Comparison of ENCODE assay signal across 8 mouse cellular contexts in the genomic region with DNA sequence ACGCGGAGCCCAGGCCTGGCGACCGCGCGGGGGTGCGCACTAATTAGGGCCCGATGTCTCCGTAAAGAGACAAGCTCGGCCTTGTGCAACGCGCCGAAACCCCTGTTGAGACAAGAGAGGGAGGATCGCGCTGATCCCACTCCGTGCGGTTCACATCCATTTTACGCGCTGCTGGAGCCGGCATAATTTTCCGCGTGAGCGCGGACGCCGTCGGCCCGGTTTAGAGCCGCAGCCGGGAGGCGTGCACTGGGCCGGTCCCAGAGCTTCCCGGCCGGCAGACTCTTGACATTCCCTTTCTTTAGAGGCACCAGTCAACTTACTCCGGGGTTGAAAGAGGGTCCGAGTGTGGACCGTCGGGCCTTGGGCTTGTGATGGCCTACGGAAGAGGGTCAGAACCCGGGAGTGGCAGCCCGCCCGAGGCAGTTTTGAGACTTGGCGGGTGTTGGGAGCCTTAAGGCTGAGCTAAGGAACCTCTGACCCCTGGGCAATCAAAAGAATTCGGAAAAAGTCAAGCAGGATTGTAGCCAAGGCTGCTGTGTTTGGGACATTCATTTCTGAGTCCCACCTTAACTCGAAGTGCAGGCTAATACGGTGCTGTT. TPM values are rescaled to one million over a fixed set of nuclear protein-coding genes. Genes with fewer than 3 reads are reported as not detected.
DNase-seq lines count a peak whose midpoint lies in the region; ATAC-seq and TF ChIP-seq lines count a peak whose summit lies in the region.

No protein-coding gene starts in this region.

- peak overlapping the region; percentile 60 for H3K4me3 ChIP-seq in lung, adult 2 months (replicated peaks; ENCODE audit: extremely low read depth, low read depth, low read length)
- H3K4me3 ChIP-seq in embryonic facial prominence, embryonic 12.5 days, result peak overlapping the region; percentile 82
- H3K4me3 ChIP-seq in intestine, postnatal 0 days (ENCODE audit: low read depth, low read length), result peak overlapping the region; percentile 57

- peak overlapping the region; percentile 57 for H3K9ac ChIP-seq in embryonic facial prominence, embryonic 12.5 days
- H3K9ac ChIP-seq in intestine, postnatal 0 days (ENCODE audit: low read depth, low read length), result peak overlapping the region; percentile 63

- TF ChIP-seq CTCF in lung, adult 2 months (IDR thresholded peaks at IDR 0.05; ENCODE audit: insufficient read depth, low read length), result no peak
- no peak for TF ChIP-seq CTCF in intestine, postnatal 0 days (IDR thresholded peaks at IDR 0.05; ENCODE audit: low read depth)

- ATAC-seq in embryonic facial prominence, embryonic 12.5 days (ENCODE audit: insufficient number of reproducible peaks, insufficient read depth, low FRiP score, low TSS enrichment), result peak; percentile 35; the same call in 1 of the 2 replicates
- ATAC-seq in intestine, postnatal 0 days, result peak; percentile 14
- peak; percentile 1; the same call in 1 of the 2 replicates for ATAC-seq in monocyte, adult 5-6 weeks (replicated peaks; ENCODE audit: insufficient number of reproducible peaks, low FRiP score, low TSS enrichment, poor library complexity, severe bottlenecking)

- WGBS in lung, adult 2 months, result 2% methylated on average over 46 of the region's 46 CpGs
- WGBS in embryonic facial prominence, embryonic 12.5 days, result under 1% methylated on average over 46 of the region's 46 CpGs
- 1% methylated on average over 46 of the region's 46 CpGs for WGBS in intestine, postnatal 0 days

- DNase-seq in lung, adult 2 months, result no peak
- no peak for DNase-seq in lung, postnatal 4 days
- DNase-seq in urinary bladder, adult 2 months (ENCODE audit: low spot score), result no peak
- no peak for DNase-seq in cerebellum, postnatal 36 days
- DNase-seq in cerebellum, postnatal 25 days, result no peak

- no peaks in the 10 kb centered on the region for H3K9me3 ChIP-seq in embryonic facial prominence, embryonic 12.5 days
- H3K9me3 ChIP-seq in intestine, postnatal 0 days (ENCODE audit: control insufficient read depth), result no peaks in the 10 kb centered on the region

- peak overlapping the region; percentile 92 for H3K27ac ChIP-seq in embryonic facial prominence, embryonic 12.5 days
- H3K27ac ChIP-seq in intestine, postnatal 0 days (ENCODE audit: low read depth, low read length), result peak overlapping the region; percentile 73

- no peaks in the 10 kb centered on the region for H3K36me3 ChIP-seq in embryonic facial prominence, embryonic 12.5 days
- no peaks in the 10 kb centered on the region for H3K36me3 ChIP-seq in intestine, postnatal 0 days (ENCODE audit: control insufficient read depth, insufficient read depth)

- peak overlapping the region; percentile 62 for H3K4me2 ChIP-seq in embryonic facial prominence, embryonic 12.5 days (replicated peaks)
- peak overlapping the region; percentile 83 for H3K4me2 ChIP-seq in intestine, postnatal 0 days (replicated peaks; ENCODE audit: low read depth)

- H3K27me3 ChIP-seq in embryonic facial prominence, embryonic 12.5 days, result 0 out of 2 replicates have a peak, but pooled peaks cover 3% of the 10 kb centered on the region
- H3K27me3 ChIP-seq in intestine, postnatal 0 days (replicated peaks; ENCODE audit: control insufficient read depth, insufficient read depth, low read length), result no peaks in the 10 kb centered on the region

- no peak for TF ChIP-seq POLR2A in lung, adult 2 months (IDR thresholded peaks at IDR 0.05; ENCODE audit: borderline replicate concordance, extremely low read depth, low read depth, low read length)

- peaks cover 9% of the 10 kb centered on the region; the same call in 1 of the 2 replicates for H3K4me1 ChIP-seq in lung, adult 2 months (ENCODE audit: control insufficient read depth, insufficient read depth, low read length)
- H3K4me1 ChIP-seq in embryonic facial prominence, embryonic 12.5 days, result peaks cover 20% of the 10 kb centered on the region; the same call in 1 of the 2 replicates
- 0 out of 2 replicates have a peak, but pooled peaks cover 4% of the 10 kb centered on the region for H3K4me1 ChIP-seq in intestine, postnatal 0 days (replicated peaks; ENCODE audit: control insufficient read depth, insufficient read depth, low read length)

RNA-seq across cellular contexts. Expression of a gene that starts 0.9 kb away (rescaled TPM):
- 13.2 and 16.0 TPM in 2 replicates for polyA plus RNA-seq in lung, adult 2 months (2012; rRNA removed)
- 27.2 and 30.8 TPM in 2 replicates for polyA plus RNA-seq in embryonic facial prominence, embryonic 12.5 days (2016; fragmentation: Nextera tagmentation; extraction: Ambion mirVana)
- 18.5 and 18.9 TPM in 2 replicates for polyA plus RNA-seq in intestine, postnatal 0 days (2015; fragmentation: Nextera tagmentation; extraction: Ambion mirVana)
- total RNA-seq in monocyte, adult 5-6 weeks (2017), result 35.3 to 55.7 TPM (median 35.6 TPM) in 3 replicates
- 10.1 and 11.2 TPM in 2 replicates for polyA plus RNA-seq in urinary bladder, adult 2 months (2012; rRNA removed)
